Mouse (Mus musculus): Measurements from ENCODE around the gene Dhx16. TPM values are rescaled to one million over a fixed set of nuclear protein-coding genes. Genes with fewer than 3 reads are reported as not detected.

The Dhx16 gene
- polyA plus RNA-seq, 1 experiment from 2014 or later: 38.3 TPM

MicroRNA genes within 50 kb of the gene (microRNA counts, 519-probe panel; counts per million panel counts)
- 35.7 counts per million for microRNA mmu-miR-1894-3p
- 1,630 counts per million, percentile 19 among the panel's probes with 10 or more counts for microRNA mmu-miR-1894-5p

Small RNA genes within 50 kb of the gene (microRNA-seq; reads per million reads assigned to microRNA genes)
- gene Gm28033: not detected
- gene Mir1894: not detected

Other genes starting within 250 kb of the Dhx16 start
- gene Mucl3, start 236.1 kb upstream of the Dhx16 start, polyA plus RNA-seq (2015; fragmentation: Nextera tagmentation; extraction: Ambion mirVana): 0.20 and 0.21 TPM in 2 replicates
- gene Vars2, start 212.2 kb upstream of the Dhx16 start, polyA plus RNA-seq (2015; fragmentation: Nextera tagmentation; extraction: Ambion mirVana): 19.3 and 22.8 TPM in 2 replicates
- 41.9 and 45.1 TPM in 2 replicates for gene Gtf2h4, start 206.1 kb upstream of the Dhx16 start, polyA plus RNA-seq (2015; fragmentation: Nextera tagmentation; extraction: Ambion mirVana)
- gene Ddr1, start 175.2 kb upstream of the Dhx16 start, polyA plus RNA-seq (2015; fragmentation: Nextera tagmentation; extraction: Ambion mirVana): 54.1 and 57.1 TPM in 2 replicates
- gene Ier3, start 58.1 kb upstream of the Dhx16 start, polyA plus RNA-seq (2015; fragmentation: Nextera tagmentation; extraction: Ambion mirVana): 16.0 and 16.2 TPM in 2 replicates
- 56.9 and 58.5 TPM in 2 replicates for gene Flot1, start 56.6 kb upstream of the Dhx16 start, polyA plus RNA-seq (2015; fragmentation: Nextera tagmentation; extraction: Ambion mirVana)
- gene Tubb5, start 41.5 kb upstream of the Dhx16 start, polyA plus RNA-seq (2015; fragmentation: Nextera tagmentation; extraction: Ambion mirVana): 559 and 622 TPM in 2 replicates
- 10.0 and 11.8 TPM in 2 replicates for gene Mdc1, start 38.3 kb upstream of the Dhx16 start, polyA plus RNA-seq (2015; fragmentation: Nextera tagmentation; extraction: Ambion mirVana)
- gene Nrm, start 18.5 kb upstream of the Dhx16 start, polyA plus RNA-seq (2015; fragmentation: Nextera tagmentation; extraction: Ambion mirVana): 47.7 and 51.7 TPM in 2 replicates
- gene Ppp1r18, start 14.2 kb upstream of the Dhx16 start, polyA plus RNA-seq (2015; fragmentation: Nextera tagmentation; extraction: Ambion mirVana): 19.3 and 19.4 TPM in 2 replicates
- 29.1 and 30.1 TPM in 2 replicates for gene 2310061I04Rik, start 17.6 kb downstream of the Dhx16 start, polyA plus RNA-seq (2015; fragmentation: Nextera tagmentation; extraction: Ambion mirVana)
- 43.4 and 45.4 TPM in 2 replicates for gene Atat1, start 30.3 kb downstream of the Dhx16 start, polyA plus RNA-seq (2015; fragmentation: Nextera tagmentation; extraction: Ambion mirVana)
- gene Mrps18b, start 36.6 kb downstream of the Dhx16 start, polyA plus RNA-seq (2015; fragmentation: Nextera tagmentation; extraction: Ambion mirVana): 133 and 145 TPM in 2 replicates
- 28.8 and 30.1 TPM in 2 replicates for gene Ppp1r10, start 36.6 kb downstream of the Dhx16 start, polyA plus RNA-seq (2015; fragmentation: Nextera tagmentation; extraction: Ambion mirVana)
- gene Abcf1, start 89.9 kb downstream of the Dhx16 start, polyA plus RNA-seq (2015; fragmentation: Nextera tagmentation; extraction: Ambion mirVana): 88.5 and 90.2 TPM in 2 replicates
- gene Gnl1, start 100.0 kb downstream of the Dhx16 start, polyA plus RNA-seq (2015; fragmentation: Nextera tagmentation; extraction: Ambion mirVana): 35.8 and 36.4 TPM in 2 replicates
- 22.5 and 25.9 TPM in 2 replicates for gene Prr3, start 100.4 kb downstream of the Dhx16 start, polyA plus RNA-seq (2015; fragmentation: Nextera tagmentation; extraction: Ambion mirVana)
- 1.8 TPM in 2 replicates for gene H2-T24, start 140.7 kb downstream of the Dhx16 start, polyA plus RNA-seq (2015; fragmentation: Nextera tagmentation; extraction: Ambion mirVana)
- 17.7 and 19.4 TPM in 2 replicates for gene H2-T23, start 153.0 kb downstream of the Dhx16 start, polyA plus RNA-seq (2015; fragmentation: Nextera tagmentation; extraction: Ambion mirVana)
- 16.0 and 16.1 TPM in 2 replicates for gene H2-T22, start 162.9 kb downstream of the Dhx16 start, polyA plus RNA-seq (2015; fragmentation: Nextera tagmentation; extraction: Ambion mirVana)
- gene Gm6034, start 163.1 kb downstream of the Dhx16 start, polyA plus RNA-seq (2015; fragmentation: Nextera tagmentation; extraction: Ambion mirVana): 0.86 and 1.2 TPM in 2 replicates
- 7.2 and 11.9 TPM in 2 replicates for gene Gm11127, start 178.6 kb downstream of the Dhx16 start, polyA plus RNA-seq (2015; fragmentation: Nextera tagmentation; extraction: Ambion mirVana)
- 0.29 and 0.36 TPM in 2 replicates for gene Gm19684, start 241.9 kb downstream of the Dhx16 start, polyA plus RNA-seq (2015; fragmentation: Nextera tagmentation; extraction: Ambion mirVana)
- 1.4 and 2.1 TPM in 2 replicates for gene Gm7030, start 249.6 kb downstream of the Dhx16 start, polyA plus RNA-seq (2015; fragmentation: Nextera tagmentation; extraction: Ambion mirVana)